Mouse (Mus musculus): ENCODE data around the gene Shisal1.

DNA sequence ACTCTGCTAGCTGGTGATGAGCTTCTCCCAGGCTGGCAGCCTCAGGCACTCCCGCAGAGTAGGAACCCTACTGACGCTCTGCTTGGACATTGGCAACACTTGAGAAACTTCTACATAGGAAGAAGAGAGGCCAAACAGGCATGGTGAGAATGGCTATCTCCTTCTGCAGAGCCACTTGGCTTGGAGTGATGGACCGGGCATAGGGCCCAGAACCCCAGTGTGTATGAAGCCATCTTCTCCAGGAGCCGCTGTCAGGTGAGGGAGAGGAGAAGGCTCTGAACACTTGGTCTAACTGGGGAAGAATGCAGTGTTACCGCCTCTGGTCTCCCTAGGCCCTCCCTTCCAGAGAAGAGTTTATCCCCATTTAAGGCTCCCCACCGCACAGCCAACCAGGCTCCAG, 19.3 kb downstream of the Shisal1 start:
- TF ChIP-seq CTCF (IDR thresholded peaks at IDR 0.05): no peak
- TF ChIP-seq EP300 (IDR thresholded peaks at IDR 0.05): no peak

Measured in lung, postnatal 0 days (tissue).